Mouse (Mus musculus): Measurements from ENCODE around the gene Mphosph9. TPM values are rescaled to one million over a fixed set of nuclear protein-coding genes. Genes with fewer than 3 reads are reported as not detected.

The Mphosph9 gene
- polyA plus RNA-seq, 1 experiment from 2014 or later: 3.0 TPM

DNA sequence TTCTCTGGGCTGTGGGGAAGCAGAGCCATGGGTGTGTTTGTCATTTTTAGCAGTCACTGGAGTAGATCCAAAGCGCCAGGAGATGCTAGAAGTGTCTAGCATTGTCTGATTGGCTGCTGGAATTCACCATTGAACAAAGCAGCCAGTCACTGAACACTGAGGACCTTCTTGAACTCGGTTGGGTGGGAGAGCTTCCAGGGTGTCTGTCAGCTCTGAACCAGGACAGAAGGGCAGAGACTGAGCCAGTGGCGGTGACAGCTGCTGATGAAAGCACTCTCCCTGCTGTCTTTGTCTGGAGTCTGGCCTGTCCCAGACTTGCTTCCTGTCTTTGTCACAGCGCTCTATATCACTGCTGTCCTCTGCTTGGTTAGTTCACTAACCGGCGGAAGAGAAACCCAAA, 6.6 kb upstream of the Mphosph9 start:
- H3K4me2 ChIP-seq (ENCODE audit: low read depth, low read length): no peak overlapping the region
- no peaks in the 10 kb centered on the region for H3K9me3 ChIP-seq (ENCODE audit: low read length)
- H3K4me1 ChIP-seq (ENCODE audit: insufficient read depth): no peaks in the 10 kb centered on the region
- WGBS (ENCODE audit: insufficient replicate concordance): 60% methylated on average over 6 of the region's 6 CpGs
- H3K27ac ChIP-seq (ENCODE audit: low read depth): 0 out of 2 replicates have a peak overlapping the region, but pooled peaks have one; percentile 7
- H3K9ac ChIP-seq (replicated peaks): no peak overlapping the region
- H3K36me3 ChIP-seq (replicated peaks; ENCODE audit: insufficient read depth, low read length): no peaks in the 10 kb centered on the region
- ATAC-seq (no peak), DNase-seq (no peak)
- H3K27me3 ChIP-seq (ENCODE audit: insufficient read depth, low read length): no peaks in the 10 kb centered on the region
- no peak for TF ChIP-seq EP300 (IDR thresholded peaks at IDR 0.05; ENCODE audit: low read depth)
- no peak for TF ChIP-seq CTCF (IDR thresholded peaks at IDR 0.05; ENCODE audit: low read depth)
- H3K4me3 ChIP-seq (ENCODE audit: low read depth, low read length): no peak overlapping the region

DNA sequence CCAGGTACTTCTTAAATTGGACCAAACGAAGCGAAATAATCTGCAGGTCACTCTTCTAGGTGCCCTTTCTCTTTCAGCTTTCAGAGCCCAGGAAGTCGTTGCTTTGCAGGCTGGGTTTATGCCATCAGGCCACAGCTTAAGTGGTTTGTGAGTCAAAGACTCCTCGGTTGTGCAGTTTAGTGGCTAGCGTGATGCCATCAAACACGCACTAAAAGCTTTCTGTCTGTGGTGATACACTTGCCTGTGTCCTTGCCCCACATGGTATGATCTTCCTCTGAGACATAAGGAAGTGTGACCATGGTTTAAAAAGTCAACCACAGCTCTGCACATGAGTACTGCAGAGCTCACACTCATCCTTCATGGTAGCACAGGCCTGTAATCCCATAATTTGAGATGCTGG, 2.3 kb upstream of the Mphosph9 start:
- H3K27ac ChIP-seq (ENCODE audit: low read depth): no peak overlapping the region
- H3K4me2 ChIP-seq (ENCODE audit: low read depth, low read length): no peak overlapping the region
- 83% methylated on average over 6 of the region's 6 CpGs for WGBS (ENCODE audit: insufficient replicate concordance)
- no peak for DNase-seq
- H3K27me3 ChIP-seq (ENCODE audit: insufficient read depth, low read length): no peaks in the 10 kb centered on the region
- H3K4me3 ChIP-seq (ENCODE audit: low read depth, low read length): no peak overlapping the region
- no peak for TF ChIP-seq CTCF (IDR thresholded peaks at IDR 0.05; ENCODE audit: low read depth)
- H3K9ac ChIP-seq (replicated peaks): no peak overlapping the region
- no peak for ATAC-seq
- peaks cover 14% of the 10 kb centered on the region for H3K4me1 ChIP-seq (ENCODE audit: insufficient read depth)
- H3K36me3 ChIP-seq (replicated peaks; ENCODE audit: insufficient read depth, low read length): no peaks in the 10 kb centered on the region
- no peaks in the 10 kb centered on the region for H3K9me3 ChIP-seq (ENCODE audit: low read length)

DNA sequence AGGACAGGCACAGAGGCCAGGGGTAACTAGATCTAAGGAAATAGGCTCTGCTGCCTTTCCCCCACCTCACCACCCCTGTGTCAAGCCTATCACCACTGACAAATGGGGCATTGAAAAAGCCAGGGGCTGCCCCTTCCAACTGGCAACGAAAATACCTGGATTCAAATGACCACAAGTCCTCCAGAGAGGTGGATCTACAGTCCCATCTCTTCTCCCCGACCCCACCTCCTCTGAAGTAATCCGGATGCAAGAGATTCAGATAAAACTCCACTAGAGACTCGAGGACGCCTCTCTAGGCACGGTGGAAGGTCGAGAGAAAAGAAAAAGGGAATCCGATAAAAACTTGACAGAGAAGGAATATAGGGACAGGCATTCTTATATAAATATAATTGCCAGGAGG, 943 bp downstream of the Mphosph9 start:
- no peaks in the 10 kb centered on the region for H3K27me3 ChIP-seq (ENCODE audit: insufficient read depth, low read length)
- no peaks in the 10 kb centered on the region for H3K9me3 ChIP-seq (ENCODE audit: low read length)
- ATAC-seq: no peak
- peak overlapping the region; percentile 70 for H3K9ac ChIP-seq (replicated peaks)
- H3K36me3 ChIP-seq (replicated peaks; ENCODE audit: insufficient read depth, low read length): no peaks in the 10 kb centered on the region
- TF ChIP-seq CTCF (IDR thresholded peaks at IDR 0.05; ENCODE audit: low read depth): no peak
- TF ChIP-seq EP300 (IDR thresholded peaks at IDR 0.05; ENCODE audit: low read depth): no peak
- peaks cover 14% of the 10 kb centered on the region for H3K4me1 ChIP-seq (ENCODE audit: insufficient read depth)
- H3K4me2 ChIP-seq (ENCODE audit: low read depth, low read length): peak overlapping the region; percentile 89
- no peak for DNase-seq
- peak overlapping the region; percentile 68 for H3K4me3 ChIP-seq (ENCODE audit: low read depth, low read length)
- peak overlapping the region; percentile 96 for H3K27ac ChIP-seq (ENCODE audit: low read depth)
- WGBS (ENCODE audit: insufficient replicate concordance): 8% methylated on average over 8 of the region's 8 CpGs

DNA sequence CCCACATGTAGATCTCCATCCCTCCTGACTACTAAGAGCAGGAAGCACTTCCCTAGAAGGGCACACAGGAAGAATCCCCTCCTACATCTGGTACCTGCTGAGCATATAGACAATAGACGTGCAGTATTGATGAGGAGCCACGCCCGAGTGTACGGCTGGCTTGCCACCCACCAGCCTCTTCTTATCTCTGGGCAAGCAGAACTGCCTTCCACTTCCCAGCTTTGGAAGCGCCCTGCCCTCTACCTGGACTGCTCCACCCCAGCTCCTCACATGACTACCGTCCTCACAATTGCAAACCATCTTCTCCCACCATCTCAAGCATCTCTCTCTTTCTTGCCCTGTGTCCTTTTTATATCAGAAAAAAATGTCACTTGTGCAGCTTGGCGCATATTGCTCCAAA, 10.1 kb downstream of the Mphosph9 start:
- Histone ChIP-seq H3K36me3 (replicated peaks; ENCODE audit: insufficient read depth, low read length) (peaks cover 22% of the 10 kb centered on the region), H3K4me3 (ENCODE audit: low read depth, low read length) (no peak overlapping the region), H3K4me2 (ENCODE audit: low read depth, low read length) (no peak overlapping the region), H3K9ac (replicated peaks) (no peak overlapping the region), H3K9me3 (ENCODE audit: low read length) (no peaks in the 10 kb centered on the region; the same call in 1 of the 2 replicates), H3K4me1 (ENCODE audit: insufficient read depth) (peaks cover 5% of the 10 kb centered on the region; the same call in 1 of the 2 replicates), H3K27me3 (ENCODE audit: insufficient read depth, low read length) (no peaks in the 10 kb centered on the region), H3K27ac (ENCODE audit: low read depth) (no peak overlapping the region)
- WGBS (ENCODE audit: insufficient replicate concordance): 53% methylated on average over 7 of the region's 7 CpGs
- DNase-seq (no peak), ATAC-seq (no peak)
- TF ChIP-seq CTCF (IDR thresholded peaks at IDR 0.05; ENCODE audit: low read depth) (no peak), EP300 (IDR thresholded peaks at IDR 0.05; ENCODE audit: low read depth) (no peak)

DNA sequence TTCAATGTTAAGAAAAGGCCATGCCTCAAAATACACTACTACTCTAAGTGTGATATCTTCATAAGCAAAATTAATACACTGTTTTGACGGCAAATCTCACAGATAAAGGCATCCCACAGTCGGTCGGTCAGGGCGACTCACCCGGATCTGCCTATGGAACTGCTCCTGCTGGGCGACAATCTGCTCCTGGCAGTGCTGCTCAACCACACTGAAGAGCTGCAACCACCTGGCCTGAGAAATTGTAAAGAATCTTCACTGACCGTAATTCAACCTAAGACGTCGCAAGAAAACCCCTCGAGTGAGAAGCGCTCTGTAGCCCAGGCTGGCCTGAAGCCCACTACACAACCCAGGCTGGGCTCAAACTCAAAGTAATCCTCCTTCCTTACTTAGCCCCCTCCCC, 11.8 kb downstream of the Mphosph9 start:
- no peak overlapping the region for H3K4me2 ChIP-seq (ENCODE audit: low read depth, low read length)
- H3K4me3 ChIP-seq (ENCODE audit: low read depth, low read length): no peak overlapping the region
- ATAC-seq (no peak), DNase-seq (no peak)
- peaks cover 34% of the 10 kb centered on the region for H3K36me3 ChIP-seq (replicated peaks; ENCODE audit: insufficient read depth, low read length)
- H3K27me3 ChIP-seq (ENCODE audit: insufficient read depth, low read length): no peaks in the 10 kb centered on the region
- no peak overlapping the region for H3K27ac ChIP-seq (ENCODE audit: low read depth)
- peaks cover 4% of the 10 kb centered on the region; the same call in 1 of the 2 replicates for H3K9me3 ChIP-seq (ENCODE audit: low read length)
- no peak overlapping the region for H3K9ac ChIP-seq (replicated peaks)
- TF ChIP-seq EP300 (IDR thresholded peaks at IDR 0.05; ENCODE audit: low read depth): no peak
- TF ChIP-seq CTCF (IDR thresholded peaks at IDR 0.05; ENCODE audit: low read depth): no peak
- peaks cover 5% of the 10 kb centered on the region; the same call in 1 of the 2 replicates for H3K4me1 ChIP-seq (ENCODE audit: insufficient read depth)
- WGBS (ENCODE audit: insufficient replicate concordance): 94% methylated on average over 11 of the region's 11 CpGs

DNA sequence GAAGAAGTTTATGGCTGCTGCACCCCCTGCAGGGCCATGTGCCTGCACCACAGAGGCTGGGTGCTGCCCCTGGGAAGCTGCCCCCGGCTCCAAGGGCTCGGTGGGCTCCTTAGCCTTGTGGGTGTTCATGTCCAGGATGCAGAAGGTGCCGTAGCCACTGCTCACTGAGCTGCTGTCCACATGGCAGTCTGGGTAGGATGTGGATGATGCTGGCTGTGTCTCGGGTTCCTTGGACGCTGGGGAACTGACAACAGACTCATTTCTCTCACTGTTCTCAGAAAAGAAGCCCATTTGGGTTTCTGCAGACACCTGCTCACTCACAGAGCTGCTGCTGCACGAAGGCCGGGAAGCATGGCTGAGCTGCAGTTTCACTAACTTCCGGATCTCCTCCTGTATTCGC, 12.3 kb downstream of the Mphosph9 start:
- H3K9me3 ChIP-seq (ENCODE audit: low read length): peaks cover 4% of the 10 kb centered on the region; the same call in 1 of the 2 replicates
- no peak overlapping the region for H3K4me2 ChIP-seq (ENCODE audit: low read depth, low read length)
- peaks cover 34% of the 10 kb centered on the region for H3K36me3 ChIP-seq (replicated peaks; ENCODE audit: insufficient read depth, low read length)
- no peaks in the 10 kb centered on the region for H3K27me3 ChIP-seq (ENCODE audit: insufficient read depth, low read length)
- 89% methylated on average over 9 of the region's 9 CpGs for WGBS (ENCODE audit: insufficient replicate concordance)
- H3K4me3 ChIP-seq (ENCODE audit: low read depth, low read length): no peak overlapping the region
- TF ChIP-seq CTCF (IDR thresholded peaks at IDR 0.05; ENCODE audit: low read depth) (no peak), EP300 (IDR thresholded peaks at IDR 0.05; ENCODE audit: low read depth) (no peak)
- H3K4me1 ChIP-seq (ENCODE audit: insufficient read depth): peaks cover 5% of the 10 kb centered on the region; the same call in 1 of the 2 replicates
- ATAC-seq: no peak
- no peak overlapping the region for H3K9ac ChIP-seq (replicated peaks)
- H3K27ac ChIP-seq (ENCODE audit: low read depth): no peak overlapping the region
- DNase-seq: no peak

DNA sequence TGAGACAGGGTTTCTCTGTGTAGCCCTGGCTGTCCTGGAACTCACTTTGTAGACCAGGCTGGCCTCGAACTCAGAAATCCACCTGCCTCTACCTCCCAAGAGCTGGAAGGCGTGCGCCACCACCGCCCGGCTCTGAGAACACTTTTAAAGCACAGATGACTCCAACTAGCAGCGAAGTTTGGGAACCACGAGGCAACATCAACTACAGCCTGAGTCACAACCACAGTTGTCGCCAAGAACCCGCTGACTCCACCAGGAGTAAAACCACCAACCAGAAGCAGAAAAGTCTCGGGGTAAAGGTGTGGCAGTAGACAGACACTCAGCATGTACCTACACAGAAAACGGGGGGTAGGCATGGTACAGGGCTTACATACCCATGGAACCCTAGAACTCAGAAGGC, 17.7 kb downstream of the Mphosph9 start:
- ATAC-seq (no peak), DNase-seq (no peak)
- H3K27ac ChIP-seq (ENCODE audit: low read depth): no peak overlapping the region
- 91% methylated on average over 11 of the region's 11 CpGs for WGBS (ENCODE audit: insufficient replicate concordance)
- H3K36me3 ChIP-seq (replicated peaks; ENCODE audit: insufficient read depth, low read length): peaks cover 32% of the 10 kb centered on the region
- H3K9ac ChIP-seq (replicated peaks): no peak overlapping the region
- peaks cover 4% of the 10 kb centered on the region; the same call in 1 of the 2 replicates for H3K9me3 ChIP-seq (ENCODE audit: low read length)
- no peak overlapping the region for H3K4me3 ChIP-seq (ENCODE audit: low read depth, low read length)
- H3K27me3 ChIP-seq (ENCODE audit: insufficient read depth, low read length): no peaks in the 10 kb centered on the region
- TF ChIP-seq CTCF (IDR thresholded peaks at IDR 0.05; ENCODE audit: low read depth): no peak
- TF ChIP-seq EP300 (IDR thresholded peaks at IDR 0.05; ENCODE audit: low read depth): no peak
- H3K4me1 ChIP-seq (ENCODE audit: insufficient read depth): no peaks in the 10 kb centered on the region
- no peak overlapping the region for H3K4me2 ChIP-seq (ENCODE audit: low read depth, low read length)

All from liver, postnatal 0 days (tissue).